Mouse (Mus musculus) lung, embryonic 14.5 days (tissue): ENCODE data around the gene Gm20604. TPM values are rescaled to one million over a fixed set of nuclear protein-coding genes. Genes with fewer than 3 reads are reported as not detected.

Experiments
- ATAC-seq: fragments of 200-750 bp; cut with Nextera tagmentation; 2 replicates; pipeline ENCODE4 v1.8.0; 2017; ENCODE audit warnings: mild to moderate bottlenecking, moderate TSS enrichment, moderate library complexity; ENCODE audit not compliant: insufficient read depth
- DNase-seq: peaks from one replicate; pipeline ENCODE4 v3.0.0-alpha.2; 2015
- H3K27ac ChIP-seq: fragments of 300-500 bp; sonication (generic); 2 replicates; pipeline ENCODE4 v1.5.1; 2014; ENCODE audit warnings: low read depth, mild to moderate bottlenecking, moderate library complexity
- H3K27me3 ChIP-seq: fragments of 300-500 bp; sonication (generic); 2 replicates; pipeline ENCODE4 v1.6.1; 2014; ENCODE audit warnings: low read length, control low read depth; ENCODE audit not compliant: insufficient read depth
- H3K36me3 ChIP-seq: fragments of 300-500 bp; sonication (generic); 2 replicates; pipeline ENCODE4 v1.6.1; 2014; ENCODE audit warnings: control low read depth; ENCODE audit not compliant: insufficient read depth
- H3K4me1 ChIP-seq: fragments of 300-500 bp; sonication (generic); 2 replicates; pipeline ENCODE4 v1.6.1; 2014; ENCODE audit warnings: antibody characterized with exemption, control low read depth; ENCODE audit not compliant: insufficient read depth
- H3K4me2 ChIP-seq: fragments of 300-500 bp; sonication (generic); 2 replicates; pipeline ENCODE4 v1.6.1; 2014; ENCODE audit warnings: mild to moderate bottlenecking
- H3K4me3 ChIP-seq: fragments of 300-500 bp; sonication (generic); 2 replicates; pipeline ENCODE4 v1.5.1; 2014; ENCODE audit warnings: low read depth, low read length
- H3K9ac ChIP-seq: fragments of 300-500 bp; sonication (generic); 2 replicates; pipeline ENCODE4 v1.6.1; 2014
- H3K9me3 ChIP-seq: fragments of 300-500 bp; sonication (generic); 2 replicates; pipeline ENCODE4 v1.6.1; 2016; ENCODE audit warnings: low read depth, low read length, control low read depth
- CTCF ChIP-seq: IDR thresholded peaks from 2 replicates; pipeline ENCODE4 v1.5.1; 2016; ENCODE audit warnings: antibody characterized with exemption, low read depth
- WGBS: fragments of 180-500 bp; shearing (Covaris S2); extraction: QIAGEN DNeasy Blood & Tissue Kit; methylation state at CpG from one replicate; pipeline ENCODE4 v1.1.7; 2014; 5-methylcytosine and 5-hydroxymethylcytosine counted together
- polyA plus RNA-seq: library from polyadenylated mRNA; unstranded; fragments of >200 nt; fragmentation: Nextera tagmentation; extraction: Ambion mirVana; gene quantifications from 2 replicates; pipeline ENCODE4 v1.2.1, GENCODE M21; 2014

Gm20604 gene
- polyA plus RNA-seq, 1 experiment from 2014 or later = 27.4 TPM

DNA sequence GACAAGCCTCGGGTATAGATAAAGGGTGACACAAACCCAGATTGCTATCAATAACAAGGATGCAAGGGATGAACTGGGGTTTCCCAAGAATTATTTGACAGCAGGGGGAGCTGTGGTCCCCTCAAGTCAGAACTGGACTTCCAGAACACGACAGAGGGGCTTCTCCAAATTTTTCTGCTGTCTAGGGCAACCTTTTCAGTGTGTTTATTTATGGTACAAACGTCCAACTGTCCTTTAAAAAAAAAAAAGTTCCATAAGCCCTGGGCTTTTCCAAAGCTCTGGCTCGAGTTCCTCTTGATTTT, 55.4 kb downstream of the Gm20604 start:
- Histone ChIP-seq H3K27ac (peak overlapping the region; percentile 54; the same call in 1 of the 2 replicates), H3K9ac (peak overlapping the region; percentile 18; the same call in 1 of the 2 replicates), H3K36me3 (no peaks in the 10 kb centered on the region), H3K4me2 (peak overlapping the region; percentile 95), H3K27me3 (no peaks in the 10 kb centered on the region), H3K9me3 (no peaks in the 10 kb centered on the region), H3K4me1 (peaks cover 7% of the 10 kb centered on the region), H3K4me3 (peak overlapping the region; percentile 74)
- DNase-seq = peak; percentile 72
- WGBS = 4% methylated on average over 4 of the region's 4 CpGs
- TF ChIP-seq CTCF = peak; percentile 46
- ATAC-seq = no peak

DNA sequence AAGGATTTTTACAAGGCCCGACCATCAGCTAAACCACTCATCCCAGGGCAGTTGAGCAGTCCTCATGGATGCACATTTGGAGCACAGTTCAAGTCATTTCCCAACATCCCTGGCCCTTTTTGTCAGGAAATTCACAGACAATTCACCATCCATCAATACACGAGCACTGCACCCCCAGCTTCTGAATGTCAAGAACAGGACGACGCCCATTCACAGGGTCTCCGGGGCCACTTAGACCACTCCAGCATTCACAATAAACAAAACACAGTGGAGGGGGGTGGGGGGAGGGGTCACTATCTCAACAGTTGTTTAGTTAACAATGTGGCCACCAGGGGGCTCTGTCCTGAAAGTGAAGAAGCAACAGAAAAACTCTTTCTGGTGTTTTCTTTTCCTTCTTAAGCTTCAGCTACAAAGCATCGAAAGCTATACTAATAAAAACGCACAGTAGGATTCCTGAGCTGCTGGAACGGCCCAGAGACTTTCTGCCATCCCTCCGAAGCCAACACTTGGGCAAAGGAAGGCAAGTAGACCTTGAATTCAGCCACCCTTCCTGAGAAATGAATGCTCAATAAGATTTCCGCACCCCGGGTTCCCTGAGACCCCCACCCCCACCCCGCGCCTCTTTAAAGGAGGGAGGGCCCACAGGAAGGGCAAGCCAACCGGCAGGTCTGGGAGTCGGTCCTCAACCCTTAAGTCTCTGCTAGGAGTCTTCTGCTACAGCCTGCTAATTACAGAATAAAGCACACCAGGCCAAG, 55.9 kb downstream of the Gm20604 start:
- Histone ChIP-seq H3K4me1 (peaks cover 7% of the 10 kb centered on the region), H3K36me3 (no peaks in the 10 kb centered on the region), H3K27me3 (no peaks in the 10 kb centered on the region), H3K4me3 (peak overlapping the region; percentile 74), H3K4me2 (peak overlapping the region; percentile 95), H3K9ac (peak overlapping the region; percentile 18; the same call in 1 of the 2 replicates), H3K9me3 (no peaks in the 10 kb centered on the region), H3K27ac (peak overlapping the region; percentile 54; the same call in 1 of the 2 replicates)
- 6% methylated on average over 15 of the region's 15 CpGs for WGBS
- peak; percentile 95 for DNase-seq
- TF ChIP-seq CTCF = peak; percentile 70
- ATAC-seq = no peak

GRCm38 (mm10) chr12:102701691-102702207, 56.7 kb downstream of the Gm20604 start:
- 80% methylated on average over 5 of the region's 5 CpGs for WGBS
- peaks cover 7% of the 10 kb centered on the region for H3K4me1 ChIP-seq
- no peaks in the 10 kb centered on the region for H3K27me3 ChIP-seq
- H3K36me3 ChIP-seq = no peaks in the 10 kb centered on the region
- TF ChIP-seq CTCF = no peak
- no peak overlapping the region for H3K9ac ChIP-seq
- no peak overlapping the region for H3K4me2 ChIP-seq
- no peak overlapping the region for H3K27ac ChIP-seq
- H3K4me3 ChIP-seq = no peak overlapping the region
- no peak for DNase-seq
- ATAC-seq = no peak
- H3K9me3 ChIP-seq = no peaks in the 10 kb centered on the region

GRCm38 (mm10) chr12:102700453-102700852, 58.0 kb downstream of the Gm20604 start:
- H3K9me3 ChIP-seq = no peaks in the 10 kb centered on the region
- peaks cover 5% of the 10 kb centered on the region for H3K4me1 ChIP-seq
- H3K4me2 ChIP-seq = no peak overlapping the region
- no peak overlapping the region for H3K27ac ChIP-seq
- ATAC-seq = no peak
- H3K36me3 ChIP-seq = no peaks in the 10 kb centered on the region
- no peaks in the 10 kb centered on the region for H3K27me3 ChIP-seq
- H3K4me3 ChIP-seq = no peak overlapping the region
- TF ChIP-seq CTCF = no peak
- WGBS = 51% methylated on average over 12 of the region's 12 CpGs
- no peak overlapping the region for H3K9ac ChIP-seq
- DNase-seq = no peak

- Histone ChIP-seq H3K4me3 (no peak overlapping the region), H3K4me2 (no peak overlapping the region), H3K36me3 (no peaks in the 10 kb centered on the region), H3K27me3 (no peaks in the 10 kb centered on the region), H3K4me1 (peaks cover 4% of the 10 kb centered on the region), H3K9me3 (no peaks in the 10 kb centered on the region), H3K27ac (no peak overlapping the region), H3K9ac (no peak overlapping the region)
- DNase-seq = no peak
- WGBS = 12% methylated on average over 1 of the region's 1 CpGs
- TF ChIP-seq CTCF = no peak
- ATAC-seq = no peak
Measured at GRCm38 (mm10) chr12:102699156-102699555, 59.3 kb downstream of the Gm20604 start.

DNA sequence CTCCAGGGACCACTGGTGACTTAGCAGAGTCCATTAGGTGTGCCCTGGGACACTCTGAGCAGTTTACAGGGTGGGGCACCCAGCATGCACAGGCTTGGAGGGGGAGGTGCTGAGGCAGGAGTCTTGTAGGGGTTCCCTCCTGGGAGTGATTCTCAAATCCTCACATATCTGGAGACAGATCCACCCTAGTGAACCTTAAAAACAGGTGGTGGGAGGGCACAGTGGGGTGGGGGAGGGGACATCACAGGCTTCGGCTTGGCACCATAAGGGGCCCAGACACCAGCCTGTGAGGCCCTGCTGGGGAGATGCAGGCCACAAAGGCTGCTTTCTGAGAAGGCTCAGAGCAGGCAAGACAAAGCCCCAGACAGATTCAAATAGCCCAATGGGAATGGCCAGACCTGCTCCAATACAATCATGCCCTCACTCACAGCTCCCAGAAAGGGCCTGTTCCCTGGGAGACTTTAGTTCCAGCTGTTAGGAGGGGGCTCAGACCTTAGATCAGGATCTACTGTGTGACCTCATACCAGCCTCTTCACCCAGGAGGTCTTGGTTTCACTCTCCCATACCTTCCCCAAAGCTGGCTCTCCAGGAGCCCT, 60.3 kb downstream of the Gm20604 start:
- 60% methylated on average over 1 of the region's 1 CpGs for WGBS
- DNase-seq (no peak), ATAC-seq (no peak)
- no peaks in the 10 kb centered on the region for H3K9me3 ChIP-seq
- no peak overlapping the region for H3K4me3 ChIP-seq
- no peak overlapping the region for H3K9ac ChIP-seq
- no peaks in the 10 kb centered on the region for H3K4me1 ChIP-seq
- H3K27me3 ChIP-seq = no peaks in the 10 kb centered on the region
- no peak overlapping the region for H3K27ac ChIP-seq
- H3K36me3 ChIP-seq = no peaks in the 10 kb centered on the region
- TF ChIP-seq CTCF = no peak
- H3K4me2 ChIP-seq = no peak overlapping the region

- Histone ChIP-seq H3K9me3 (no peaks in the 10 kb centered on the region), H3K36me3 (no peaks in the 10 kb centered on the region), H3K9ac (no peak overlapping the region), H3K27me3 (no peaks in the 10 kb centered on the region), H3K27ac (no peak overlapping the region), H3K4me3 (no peak overlapping the region), H3K4me2 (no peak overlapping the region), H3K4me1 (no peaks in the 10 kb centered on the region)
- no peak for TF ChIP-seq CTCF
- WGBS = 59% methylated on average over 7 of the region's 7 CpGs
- ATAC-seq (no peak), DNase-seq (no peak)
Measured at GRCm38 (mm10) chr12:102697381-102697780, 61.1 kb downstream of the Gm20604 start.
